ENCODE assay signal across 8 mouse cellular contexts in genomic region chr2:103565171-103565591, GRCm38 (mm10). TPM values are rescaled to one million over a fixed set of nuclear protein-coding genes. Genes with fewer than 3 reads are reported as not detected.
A peak's percentile ranks its signal among the peaks of the same experiment; 100 is the strongest.
DNase-seq lines count a peak whose midpoint lies in the region; ATAC-seq and TF ChIP-seq lines count a peak whose summit lies in the region.

No protein-coding gene starts in this region.

- TF ChIP-seq EP300 in heart, postnatal 0 days (IDR thresholded peaks at IDR 0.05; ENCODE audit: low read depth), result no peak

- WGBS in heart, postnatal 0 days, result 2% methylated on average over 22 of the region's 22 CpGs
- WGBS in lung, embryonic 15.5 days, result 2% methylated on average over 22 of the region's 22 CpGs
- under 1% methylated on average over 22 of the region's 22 CpGs for WGBS in olfactory bulb, adult 2 months

- no peaks in the 10 kb centered on the region for H3K9me3 ChIP-seq in heart, postnatal 0 days (replicated peaks; ENCODE audit: control insufficient read depth, low read length)
- no peaks in the 10 kb centered on the region for H3K9me3 ChIP-seq in lung, embryonic 15.5 days

- H3K9ac ChIP-seq in heart, postnatal 0 days (replicated peaks; ENCODE audit: low read depth, low read length), result peak overlapping the region; percentile 36
- H3K9ac ChIP-seq in lung, embryonic 15.5 days, result peak overlapping the region; percentile 31

- no peak overlapping the region for H3K27ac ChIP-seq in heart, postnatal 0 days (ENCODE audit: low read depth)
- H3K27ac ChIP-seq in lung, embryonic 15.5 days, result 0 out of 2 replicates have a peak overlapping the region, but pooled peaks have one; percentile 10
- no peak overlapping the region for H3K27ac ChIP-seq in olfactory bulb, adult 2 months (ENCODE audit: insufficient read depth, low read depth, low read length)

- H3K4me3 ChIP-seq in heart, postnatal 0 days (ENCODE audit: low read depth, low read length), result peak overlapping the region; percentile 58
- H3K4me3 ChIP-seq in lung, embryonic 15.5 days, result peak overlapping the region; percentile 59
- H3K4me3 ChIP-seq in olfactory bulb, adult 2 months (ENCODE audit: insufficient read depth, low read depth, low read length), result peak overlapping the region; percentile 34

- H3K4me2 ChIP-seq in heart, postnatal 0 days (ENCODE audit: low read depth, low read length), result peak overlapping the region; percentile 77
- peak overlapping the region; percentile 97 for H3K4me2 ChIP-seq in lung, embryonic 15.5 days

- ATAC-seq in heart, postnatal 0 days (ENCODE audit: insufficient read depth, low read depth), result no peak
- ATAC-seq in lung, embryonic 15.5 days (ENCODE audit: borderline replicate concordance, extremely low read depth, low FRiP score, low TSS enrichment), result no peak

- 0 out of 2 replicates have a peak, but pooled peaks have one; percentile 4 for TF ChIP-seq CTCF in heart, postnatal 0 days (IDR thresholded peaks at IDR 0.05; ENCODE audit: low read depth)
- no peak for TF ChIP-seq CTCF in olfactory bulb, adult 2 months (IDR thresholded peaks at IDR 0.05; ENCODE audit: insufficient read depth, low read depth, low read length)

- peak; percentile 27 to 38 for DNase-seq in left cerebral cortex, adult 18-20 months (ENCODE audit: low spot score in 2 of 2)
- no peak for DNase-seq in left cerebral cortex, adult 11 months (ENCODE audit: low spot score)
- peak; percentile 52 for DNase-seq in embryo, embryonic 10 days (ENCODE audit: low spot score)
- DNase-seq in heart, postnatal 0 days (ENCODE audit: low spot score), result no peak
- peak; percentile 44 to 64 for DNase-seq in kidney, postnatal 4 days
- peak; percentile 71 for DNase-seq in thymus, postnatal 4 days

- H3K4me1 ChIP-seq in heart, postnatal 0 days (ENCODE audit: control insufficient read depth, insufficient read depth), result peaks cover 28% of the 10 kb centered on the region
- H3K4me1 ChIP-seq in lung, embryonic 15.5 days, result peaks cover 43% of the 10 kb centered on the region
- peaks cover 16% of the 10 kb centered on the region for H3K4me1 ChIP-seq in olfactory bulb, adult 2 months (ENCODE audit: control insufficient read depth, insufficient read depth, low read length)

- no peak for TF ChIP-seq POLR2A in olfactory bulb, adult 2 months (IDR thresholded peaks at IDR 0.05; ENCODE audit: insufficient read depth, low read depth, low read length)

- no peaks in the 10 kb centered on the region; the same call in 1 of the 2 replicates for H3K27me3 ChIP-seq in heart, postnatal 0 days (ENCODE audit: control insufficient read depth, insufficient read depth, low read length)
- H3K27me3 ChIP-seq in lung, embryonic 15.5 days, result peaks cover 12% of the 10 kb centered on the region; the same call in 1 of the 2 replicates

- H3K36me3 ChIP-seq in heart, postnatal 0 days (replicated peaks; ENCODE audit: control insufficient read depth, insufficient read depth, low read length), result no peaks in the 10 kb centered on the region
- no peaks in the 10 kb centered on the region for H3K36me3 ChIP-seq in lung, embryonic 15.5 days

RNA-seq across cellular contexts. Expression of gene Abtb2, which starts 0.9 kb away (rescaled TPM):
- total RNA-seq in left cerebral cortex, adult 18-20 months (2021), result 1 to 10 TPM; 7.7 to 8.3 TPM
- 45.9 and 53.4 TPM in 2 replicates for total RNA-seq in heart, postnatal 0 days (2014; rRNA removed; ENCODE audit: low replicate concordance)
- polyA plus RNA-seq in heart, postnatal 0 days (2015; fragmentation: Nextera tagmentation; extraction: Ambion mirVana), result 12.3 and 12.6 TPM in 2 replicates
- 8.3 and 8.5 TPM in 2 replicates for polyA plus RNA-seq in lung, embryonic 15.5 days (2015; fragmentation: Nextera tagmentation; extraction: Ambion mirVana)
- not detected in 2 replicates for polyA plus RNA-seq in olfactory bulb, adult 2 months (2012; ENCODE audit: insufficient read depth, insufficient read length, low replicate concordance, missing spikeins)

Comparison
In these comparisons a context has a peak if more than half of its experiments do, and no peak if none do; other contexts are left out.
1. DNase-seq: peak in left cerebral cortex, adult 18-20 months (2 of 2), embryo, embryonic 10 days (single experiment), kidney, postnatal 4 days (2 of 2) and thymus, postnatal 4 days (single experiment); none in left cerebral cortex, adult 11 months (single experiment) and heart, postnatal 0 days (single experiment).
2. Peak in every context shown above with its lines, with median percentiles within 50 percentile points of each other: H3K4me3 ChIP-seq.